Mouse (Mus musculus) cerebellum, adult 2 months (tissue): ENCODE data around the gene Robo1.

Experiments used
- CTCF ChIP-seq: fragments of 200-500 bp; IDR thresholded peaks from 2 replicates; pipeline ENCODE4 v1.5.1; 2011; ENCODE audit warnings: low read depth, mild to moderate bottlenecking, control low read depth, low read length, moderate library complexity, borderline replicate concordance; ENCODE audit not compliant: insufficient read depth
- POLR2A ChIP-seq: fragments of 200-500 bp; IDR thresholded peaks from 2 replicates; pipeline ENCODE4 v1.6.1; 2011; ENCODE audit warnings: low read length, control low read depth, borderline replicate concordance; ENCODE audit not compliant: insufficient read depth

- TF ChIP-seq CTCF (peak; percentile 14; the same call in 1 of the 2 replicates), POLR2A (no peak)
Measured at GRCm38 (mm10) chr16:72691909-72692308, 383.8 kb downstream of the Robo1 start.
